Mouse (Mus musculus) lung, embryonic 14.5 days (tissue): ENCODE measurements around the gene Ankrd24. TPM values are rescaled to one million over a fixed set of nuclear protein-coding genes. Genes with fewer than 3 reads are reported as not detected.
A peak's percentile ranks its signal among the peaks of the same experiment; 100 is the strongest.
"Not testable (repeated sequence)": the region's sequence is repeated elsewhere in the genome, so short reads cannot be mapped to it uniquely, and the experiment has no call there.

Experiments used
- ATAC-seq: fragments of 200-750 bp; cut with Nextera tagmentation; 2 replicates; pipeline ENCODE4 v1.8.0; 2017; ENCODE audit warnings: mild to moderate bottlenecking, moderate TSS enrichment, moderate library complexity; ENCODE audit not compliant: insufficient read depth
- DNase-seq: peaks from one replicate; pipeline ENCODE4 v3.0.0-alpha.2; 2015
- H3K27ac ChIP-seq: fragments of 300-500 bp; sonication (generic); 2 replicates; pipeline ENCODE4 v1.5.1; 2014; ENCODE audit warnings: low read depth, mild to moderate bottlenecking, moderate library complexity
- H3K27me3 ChIP-seq: fragments of 300-500 bp; sonication (generic); 2 replicates; pipeline ENCODE4 v1.6.1; 2014; ENCODE audit warnings: low read length, control low read depth; ENCODE audit not compliant: insufficient read depth
- H3K36me3 ChIP-seq: fragments of 300-500 bp; sonication (generic); 2 replicates; pipeline ENCODE4 v1.6.1; 2014; ENCODE audit warnings: control low read depth; ENCODE audit not compliant: insufficient read depth
- H3K4me1 ChIP-seq: fragments of 300-500 bp; sonication (generic); 2 replicates; pipeline ENCODE4 v1.6.1; 2014; ENCODE audit warnings: antibody characterized with exemption, control low read depth; ENCODE audit not compliant: insufficient read depth
- H3K4me2 ChIP-seq: fragments of 300-500 bp; sonication (generic); 2 replicates; pipeline ENCODE4 v1.6.1; 2014; ENCODE audit warnings: mild to moderate bottlenecking
- H3K4me3 ChIP-seq: fragments of 300-500 bp; sonication (generic); 2 replicates; pipeline ENCODE4 v1.5.1; 2014; ENCODE audit warnings: low read depth, low read length
- H3K9ac ChIP-seq: fragments of 300-500 bp; sonication (generic); 2 replicates; pipeline ENCODE4 v1.6.1; 2014
- H3K9me3 ChIP-seq: fragments of 300-500 bp; sonication (generic); 2 replicates; pipeline ENCODE4 v1.6.1; 2016; ENCODE audit warnings: low read depth, low read length, control low read depth
- CTCF ChIP-seq: IDR thresholded peaks from 2 replicates; pipeline ENCODE4 v1.5.1; 2016; ENCODE audit warnings: antibody characterized with exemption, low read depth
- WGBS: fragments of 180-500 bp; shearing (Covaris S2); extraction: QIAGEN DNeasy Blood & Tissue Kit; methylation state at CpG from one replicate; pipeline ENCODE4 v1.1.7; 2014; 5-methylcytosine and 5-hydroxymethylcytosine counted together
- polyA plus RNA-seq: library from polyadenylated mRNA; unstranded; fragments of >200 nt; fragmentation: Nextera tagmentation; extraction: Ambion mirVana; gene quantifications from 2 replicates; pipeline ENCODE4 v1.2.1, GENCODE M21; 2014

Gene Ankrd24
- polyA plus RNA-seq, 1 experiment from 2014 or later, result 6.1 TPM

- ATAC-seq, result no peak
- Histone ChIP-seq H3K4me1 (peaks cover 2% of the 10 kb centered on the region; the same call in 1 of the 2 replicates), H3K27ac (no peak overlapping the region), H3K27me3 (no peaks in the 10 kb centered on the region), H3K9ac (no peak overlapping the region), H3K4me3 (no peak overlapping the region), H3K9me3 (no peaks in the 10 kb centered on the region), H3K36me3 (no peaks in the 10 kb centered on the region), H3K4me2 (no peak overlapping the region)
- no peak for DNase-seq
- TF ChIP-seq CTCF, result no peak
- WGBS, result 19% methylated on average over 8 of the region's 8 CpGs
Measured at GRCm38 (mm10) chr10:81636338-81636737, 8.0 kb downstream of the Ankrd24 start.

DNA sequence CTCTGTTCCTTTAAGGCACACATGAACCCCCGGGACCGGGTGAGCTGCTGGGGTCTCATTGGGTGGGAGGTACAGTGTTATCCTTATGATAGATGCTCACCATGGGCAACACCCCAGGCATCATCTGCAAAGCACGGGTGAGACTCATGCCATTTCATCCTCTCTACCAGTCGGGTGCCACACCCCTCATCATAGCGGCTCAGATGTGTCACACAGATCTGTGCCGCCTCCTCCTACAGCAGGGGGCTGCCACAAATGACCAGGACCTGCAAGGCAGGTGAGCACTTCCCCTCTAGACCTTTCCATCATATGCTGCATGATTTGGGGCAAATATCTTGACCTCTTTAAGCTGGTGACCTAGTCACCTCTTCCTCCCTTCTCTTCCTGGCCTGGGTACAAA is 9.8 kb downstream of the Ankrd24 start:
- DNase-seq (no peak), ATAC-seq (no peak)
- Histone ChIP-seq H3K4me1 (peaks cover 7% of the 10 kb centered on the region; the same call in 1 of the 2 replicates), H3K27me3 (no peaks in the 10 kb centered on the region), H3K4me3 (no peak overlapping the region), H3K9me3 (no peaks in the 10 kb centered on the region), H3K27ac (no peak overlapping the region), H3K4me2 (no peak overlapping the region), H3K36me3 (no peaks in the 10 kb centered on the region), H3K9ac (no peak overlapping the region)
- WGBS, result 66% methylated on average over 6 of the region's 6 CpGs
- TF ChIP-seq CTCF, result no peak

GRCm38 (mm10) chr10:81640825-81641224 is 12.5 kb downstream of the Ankrd24 start:
- not testable (repeated sequence) for H3K4me2 ChIP-seq, H3K27ac ChIP-seq, ATAC-seq, H3K9ac ChIP-seq, H3K4me1 ChIP-seq, H3K4me3 ChIP-seq, H3K27me3 ChIP-seq, H3K36me3 ChIP-seq, H3K9me3 ChIP-seq
- WGBS, result 31% methylated on average over 4 of the region's 4 CpGs
- peak; percentile 21 for DNase-seq

DNA sequence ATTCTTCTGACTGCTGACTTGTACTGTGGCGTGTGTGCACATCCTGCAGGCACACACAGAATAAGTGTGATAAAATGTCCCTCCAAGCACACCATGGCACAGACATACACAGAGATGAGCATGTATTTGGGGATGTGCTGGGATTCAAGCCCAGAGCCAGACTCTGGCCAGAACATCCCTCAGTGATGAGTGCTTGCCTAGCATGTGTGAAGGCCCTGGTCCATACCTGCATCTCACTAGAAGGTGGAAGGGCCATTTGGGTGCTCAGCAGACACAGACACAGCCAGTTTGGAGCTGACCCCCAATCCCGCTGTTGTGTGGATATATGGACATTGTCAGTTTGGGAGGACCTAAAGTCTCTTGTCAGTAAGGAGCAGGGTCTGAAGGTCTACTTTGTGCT is 13.2 kb downstream of the Ankrd24 start:
- TF ChIP-seq CTCF, result no peak
- no peaks in the 10 kb centered on the region for H3K9me3 ChIP-seq
- no peak for ATAC-seq
- no peak overlapping the region; the same call in 1 of the 2 replicates for H3K9ac ChIP-seq
- H3K27ac ChIP-seq, result no peak overlapping the region
- DNase-seq, result no peak
- 89% methylated on average over 2 of the region's 2 CpGs for WGBS
- no peak overlapping the region for H3K4me2 ChIP-seq
- H3K4me1 ChIP-seq, result 0 out of 2 replicates have a peak, but pooled peaks cover 5% of the 10 kb centered on the region
- H3K36me3 ChIP-seq, result no peaks in the 10 kb centered on the region
- no peak overlapping the region for H3K4me3 ChIP-seq
- H3K27me3 ChIP-seq, result no peaks in the 10 kb centered on the region

- WGBS, result 66% methylated on average over 8 of the region's 8 CpGs
- no peak for TF ChIP-seq CTCF
- no peaks in the 10 kb centered on the region for H3K27me3 ChIP-seq
- H3K27ac ChIP-seq, result no peak overlapping the region
- DNase-seq (no peak), ATAC-seq (no peak)
- H3K4me2 ChIP-seq, result peak overlapping the region; percentile 92
- peak overlapping the region; percentile 94 for H3K9ac ChIP-seq
- H3K4me3 ChIP-seq, result peak overlapping the region; percentile 67; the same call in 1 of the 2 replicates
- 0 out of 2 replicates have a peak, but pooled peaks cover 5% of the 10 kb centered on the region for H3K4me1 ChIP-seq
- no peaks in the 10 kb centered on the region for H3K36me3 ChIP-seq
- H3K9me3 ChIP-seq, result no peaks in the 10 kb centered on the region
Measured at GRCm38 (mm10) chr10:81641978-81642647, 13.8 kb downstream of the Ankrd24 start.

DNA sequence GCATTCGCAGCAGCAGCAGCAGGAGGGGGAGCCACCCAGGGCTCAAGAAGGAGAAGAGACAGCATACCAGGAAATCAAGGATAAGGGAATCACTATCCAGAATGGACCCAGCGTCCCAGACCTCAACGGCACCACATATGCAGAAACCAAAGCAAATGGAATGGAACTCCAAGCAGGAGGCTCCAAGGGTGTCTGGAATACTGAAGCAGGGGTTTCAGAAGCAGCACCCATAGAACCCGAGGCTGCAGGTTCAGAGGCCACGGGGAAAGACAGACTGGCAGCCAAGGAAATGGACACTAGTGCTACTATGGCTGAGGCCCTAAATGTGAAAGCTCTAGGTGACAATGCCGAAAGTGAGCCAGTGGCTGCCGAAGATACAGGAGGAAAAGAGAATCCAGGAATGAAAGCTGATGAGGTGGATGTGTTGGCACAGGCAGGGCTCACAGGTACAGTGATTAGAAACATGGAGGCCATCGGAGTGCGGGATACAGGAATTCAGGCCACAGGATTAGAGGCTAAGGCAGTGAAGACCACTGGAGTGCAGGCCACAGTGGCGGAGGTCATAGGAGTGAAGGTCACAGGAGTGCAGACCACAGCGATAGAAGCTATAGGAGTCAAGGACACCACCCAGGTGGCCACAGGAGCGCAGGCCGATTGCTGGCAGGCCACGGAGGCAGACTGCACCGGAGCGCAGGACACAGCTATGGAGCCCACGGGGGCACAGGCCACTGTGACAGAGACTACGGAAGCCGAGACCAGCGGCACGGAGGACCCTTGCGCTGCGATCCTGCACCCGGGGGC is 14.5 kb downstream of the Ankrd24 start:
- Histone ChIP-seq H3K4me1 (0 out of 2 replicates have a peak, but pooled peaks cover 5% of the 10 kb centered on the region), H3K27me3 (no peaks in the 10 kb centered on the region), H3K27ac (peak overlapping the region; percentile 95), H3K9ac (peak overlapping the region; percentile 94), H3K36me3 (no peaks in the 10 kb centered on the region), H3K4me3 (peak overlapping the region; percentile 67), H3K9me3 (no peaks in the 10 kb centered on the region), H3K4me2 (peak overlapping the region; percentile 92)
- DNase-seq, result peak; percentile 11
- 17% methylated on average over 24 of the region's 24 CpGs for WGBS
- ATAC-seq, result peak; percentile 53; the same call in 1 of the 2 replicates
- TF ChIP-seq CTCF, result no peak

DNA sequence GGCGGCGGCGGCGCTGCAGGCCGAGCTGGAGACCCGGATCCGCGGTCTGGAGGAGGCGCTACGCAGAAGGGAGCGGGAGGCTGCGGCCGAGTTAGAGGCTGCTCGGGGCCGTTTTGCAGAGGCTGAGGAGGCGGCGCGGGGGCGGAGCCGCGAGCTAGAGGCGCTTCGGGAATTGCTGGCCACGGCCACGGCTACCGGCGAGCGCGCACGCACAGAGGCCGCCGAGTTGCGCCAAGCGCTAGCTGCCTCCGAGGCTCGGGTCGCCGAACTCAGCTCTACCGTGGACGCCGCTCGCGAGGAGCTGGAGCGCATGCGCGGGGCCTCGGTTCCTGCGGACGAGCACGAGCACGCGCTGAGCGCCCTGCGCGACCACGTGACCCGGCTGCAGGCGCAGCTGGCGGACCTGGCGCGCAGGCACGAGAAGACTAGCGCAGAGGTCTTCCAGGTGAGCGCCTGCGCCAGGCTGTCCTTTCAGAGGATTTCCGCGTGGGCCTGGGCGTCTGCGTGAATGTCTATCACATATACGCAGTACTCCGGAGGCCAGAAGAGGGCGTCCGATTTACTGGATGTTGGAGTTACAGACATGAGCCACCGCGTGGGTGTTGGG is 15.2 kb downstream of the Ankrd24 start:
- under 1% methylated on average over 73 of the region's 75 CpGs for WGBS
- TF ChIP-seq CTCF, result peak; percentile 56
- Histone ChIP-seq H3K9me3 (no peaks in the 10 kb centered on the region), H3K27ac (peak overlapping the region; percentile 95), H3K36me3 (no peaks in the 10 kb centered on the region), H3K4me2 (peak overlapping the region; percentile 92), H3K27me3 (no peaks in the 10 kb centered on the region), H3K9ac (peak overlapping the region; percentile 94), H3K4me3 (peak overlapping the region; percentile 67), H3K4me1 (0 out of 2 replicates have a peak, but pooled peaks cover 5% of the 10 kb centered on the region)
- ATAC-seq (peak; percentile 91), DNase-seq (peak; percentile 98)
